In the genomic region with DNA sequence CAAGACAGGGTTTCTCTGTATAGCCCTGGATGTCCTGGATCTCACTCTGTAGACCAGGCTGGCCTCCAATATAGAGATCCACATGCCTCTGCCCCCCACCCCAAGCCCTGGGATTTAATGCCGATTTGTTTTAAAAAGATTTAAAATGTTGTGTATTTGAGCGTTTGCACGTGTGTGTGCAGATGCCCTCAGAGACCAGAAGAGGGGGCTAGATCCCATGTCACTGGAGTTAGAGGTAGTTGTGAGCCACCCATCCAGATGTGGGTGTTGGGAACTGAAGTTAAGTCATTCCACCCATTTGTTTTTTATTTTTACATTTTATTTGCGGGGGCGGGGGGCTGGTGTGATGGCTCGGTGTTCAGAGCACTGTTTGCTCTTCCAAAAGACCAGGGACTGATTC, we compare ENCODE assay signal across 28 mouse cellular contexts. TPM values are rescaled to one million over a fixed set of nuclear protein-coding genes. Genes with fewer than 3 reads are reported as not detected.
A peak's percentile ranks its signal among the peaks of the same experiment; 100 is the strongest.
DNase-seq lines count a peak whose midpoint lies in the region; ATAC-seq and TF ChIP-seq lines count a peak whose summit lies in the region.
"Had no signal": no experiment of that assay in that cellular context is flagged by ENCODE, and none has a peak within 500 bp of the region (broad histone marks: within the 10 kb centered on the region; RNA-seq: fewer than 3 reads in every experiment).

No protein-coding gene starts in this region.

- no peak overlapping the region for H3K27ac ChIP-seq in forebrain, embryonic 11.5 days (ENCODE audit: low read depth, low read length)
- H3K27ac ChIP-seq in forebrain, embryonic 13.5 days, result no peak overlapping the region
- no peak overlapping the region for H3K27ac ChIP-seq in liver, embryonic 14.5 days
- no peak overlapping the region for H3K27ac ChIP-seq in liver, embryonic 11.5 days (ENCODE audit: low read depth, low read length)
- no peak overlapping the region for H3K27ac ChIP-seq in testis, adult 2 months (ENCODE audit: control insufficient read depth, insufficient read depth, low read depth, low read length)
- no peak overlapping the region for H3K27ac ChIP-seq in embryonic facial prominence, embryonic 10.5 days (replicated peaks)
- H3K27ac ChIP-seq in left cerebral cortex, adult 2 months, result no peak overlapping the region
- H3K27ac ChIP-seq: embryonic facial prominence, embryonic 13.5 days; intestine, embryonic 15.5 days; kidney, embryonic 15.5 days; limb, embryonic 10.5 days; midbrain, embryonic 12.5 days had no signal

- peak; percentile 35 for DNase-seq in forebrain, embryonic 11.5 days (ENCODE audit: low spot score)
- DNase-seq in liver, embryonic 14.5 days (ENCODE audit: low read depth in 3 of 3, low spot score in 3 of 3), result no peak
- no peak for DNase-seq in liver, embryonic 11.5 days (ENCODE audit: low spot score)
- DNase-seq in testis, postnatal 14 days (ENCODE audit: low spot score), result no peak
- no peak for DNase-seq in embryonic facial prominence, embryonic 10.5 days (ENCODE audit: low spot score)
- no peak for DNase-seq in left cerebral cortex, adult 2 months (ENCODE audit: extremely low spot score in 1 of 2, low spot score in 2 of 2)
- DNase-seq: gastrocnemius, postnatal 25 days; heart, adult 18-20 months; heart, postnatal 10 days; right cerebral cortex, postnatal 14 days had no signal

- peaks cover 10% of the 10 kb centered on the region; the same call in 1 of the 2 replicates for H3K4me1 ChIP-seq in forebrain, embryonic 11.5 days (replicated peaks; ENCODE audit: control insufficient read depth, insufficient read depth, low read length)
- peaks cover 21% of the 10 kb centered on the region for H3K4me1 ChIP-seq in forebrain, embryonic 13.5 days
- H3K4me1 ChIP-seq in liver, embryonic 14.5 days (replicated peaks; ENCODE audit: control insufficient read depth in 2 of 2, insufficient read depth in 2 of 2, low read length in 1 of 2), result peaks cover 8 to 20% of the 10 kb centered on the region in 2 experiments
- H3K4me1 ChIP-seq in liver, embryonic 11.5 days (replicated peaks; ENCODE audit: control insufficient read depth, insufficient read depth, low read length), result peaks cover 24% of the 10 kb centered on the region
- peaks cover 28% of the 10 kb centered on the region for H3K4me1 ChIP-seq in testis, adult 2 months (ENCODE audit: control insufficient read depth, insufficient read depth, low read length)
- peaks cover 25% of the 10 kb centered on the region for H3K4me1 ChIP-seq in embryonic facial prominence, embryonic 10.5 days

- no peaks in the 10 kb centered on the region for H3K9me3 ChIP-seq in forebrain, embryonic 11.5 days (ENCODE audit: control insufficient read depth, low read length)
- no peaks in the 10 kb centered on the region for H3K9me3 ChIP-seq in forebrain, embryonic 13.5 days (replicated peaks)
- no peaks in the 10 kb centered on the region for H3K9me3 ChIP-seq in liver, embryonic 14.5 days (ENCODE audit: control insufficient read depth, low read length)
- no peaks in the 10 kb centered on the region for H3K9me3 ChIP-seq in liver, embryonic 11.5 days (ENCODE audit: control insufficient read depth, low read length)
- no peaks in the 10 kb centered on the region for H3K9me3 ChIP-seq in embryonic facial prominence, embryonic 10.5 days
- H3K9me3 ChIP-seq: embryonic facial prominence, embryonic 13.5 days; forebrain, embryonic 15.5 days; heart, embryonic 12.5 days; intestine, embryonic 15.5 days; kidney, embryonic 15.5 days; limb, embryonic 10.5 days; midbrain, embryonic 12.5 days had no signal

- ATAC-seq in forebrain, embryonic 11.5 days (replicated peaks; ENCODE audit: low FRiP score), result no peak
- no peak for ATAC-seq in forebrain, embryonic 13.5 days
- no peak for ATAC-seq in liver, embryonic 14.5 days (ENCODE audit: insufficient read depth)
- ATAC-seq in liver, embryonic 11.5 days (replicated peaks; ENCODE audit: low FRiP score), result no peak
- ATAC-seq: forebrain, embryonic 15.5 days; hindbrain, embryonic 16.5 days; intestine, embryonic 15.5 days had no signal

- peaks cover 7% of the 10 kb centered on the region; the same call in 1 of the 2 replicates for H3K36me3 ChIP-seq in forebrain, embryonic 11.5 days (ENCODE audit: control insufficient read depth, insufficient read depth, low read length)
- H3K36me3 ChIP-seq in forebrain, embryonic 13.5 days (ENCODE audit: poor library complexity, severe bottlenecking), result peaks cover 17% of the 10 kb centered on the region
- H3K36me3 ChIP-seq in liver, embryonic 14.5 days (replicated peaks; ENCODE audit: control insufficient read depth, insufficient read depth, low read depth), result 0 out of 2 replicates have a peak, but pooled peaks cover 2% of the 10 kb centered on the region
- peaks cover 10% of the 10 kb centered on the region; the same call in 1 of the 2 replicates for H3K36me3 ChIP-seq in liver, embryonic 11.5 days (ENCODE audit: control insufficient read depth, insufficient read depth, low read length)
- H3K36me3 ChIP-seq in testis, adult 2 months (ENCODE audit: control insufficient read depth, insufficient read depth, low read length), result no peaks in the 10 kb centered on the region
- peaks cover 20% of the 10 kb centered on the region for H3K36me3 ChIP-seq in embryonic facial prominence, embryonic 10.5 days (replicated peaks)

- no peak for TF ChIP-seq POLR2A in testis, adult 2 months (IDR thresholded peaks at IDR 0.05; ENCODE audit: control insufficient read depth, low read depth, low read length)

- intact Hi-C loops in left cerebral cortex, adult 2 months (cut with DNase I), result no loop called here

- WGBS in forebrain, embryonic 11.5 days, result 94% methylated on average over 6 of the region's 6 CpGs
- 95% methylated on average over 6 of the region's 6 CpGs for WGBS in forebrain, embryonic 13.5 days
- 79% methylated on average over 6 of the region's 6 CpGs for WGBS in liver, embryonic 14.5 days (ENCODE audit: insufficient replicate concordance)
- 93% methylated on average over 6 of the region's 6 CpGs for WGBS in liver, embryonic 11.5 days
- 94% methylated on average over 6 of the region's 6 CpGs for WGBS in embryonic facial prominence, embryonic 10.5 days

- no peak overlapping the region for H3K9ac ChIP-seq in forebrain, embryonic 11.5 days (ENCODE audit: low read length)
- H3K9ac ChIP-seq in forebrain, embryonic 13.5 days, result no peak overlapping the region
- no peak overlapping the region for H3K9ac ChIP-seq in liver, embryonic 14.5 days (replicated peaks)
- H3K9ac ChIP-seq in liver, embryonic 11.5 days (ENCODE audit: low read depth, low read length), result no peak overlapping the region
- H3K9ac ChIP-seq: embryonic facial prominence, embryonic 13.5 days; forebrain, embryonic 15.5 days; heart, embryonic 12.5 days; intestine, embryonic 15.5 days; kidney, embryonic 15.5 days; midbrain, embryonic 12.5 days had no signal

- H3K4me2 ChIP-seq in forebrain, embryonic 11.5 days (ENCODE audit: low read depth, low read length, severe bottlenecking), result no peak overlapping the region
- H3K4me2 ChIP-seq in forebrain, embryonic 13.5 days, result no peak overlapping the region
- no peak overlapping the region for H3K4me2 ChIP-seq in liver, embryonic 14.5 days (ENCODE audit: low read depth)
- no peak overlapping the region for H3K4me2 ChIP-seq in liver, embryonic 11.5 days

- peak; percentile 35; the same call in 1 of the 2 replicates for TF ChIP-seq CTCF in liver, embryonic 14.5 days (IDR thresholded peaks at IDR 0.05; ENCODE audit: low read depth)
- TF ChIP-seq CTCF in testis, adult 2 months (IDR thresholded peaks at IDR 0.05; ENCODE audit: control insufficient read depth, insufficient read depth, insufficient replicate concordance, low read depth, low read length), result no peak
- TF ChIP-seq CTCF in left cerebral cortex, adult 2 months (IDR thresholded peaks at IDR 0.05), result no peak; the same call in none of the 2 replicates

- no peak overlapping the region for H3K4me3 ChIP-seq in forebrain, embryonic 11.5 days (ENCODE audit: low read depth, low read length)
- no peak overlapping the region for H3K4me3 ChIP-seq in forebrain, embryonic 13.5 days
- H3K4me3 ChIP-seq in liver, embryonic 14.5 days (ENCODE audit: insufficient read depth in 1 of 2, low read depth in 2 of 2, low read length in 2 of 2), result no peak overlapping the region
- no peak overlapping the region for H3K4me3 ChIP-seq in liver, embryonic 11.5 days (ENCODE audit: low read depth, low read length)
- H3K4me3 ChIP-seq in testis, adult 2 months (ENCODE audit: control insufficient read depth, low read depth, low read length), result peak overlapping the region; percentile 93; the same call in 1 of the 2 replicates
- peak overlapping the region; percentile 99; the same call in 1 of the 2 replicates for H3K4me3 ChIP-seq in embryonic facial prominence, embryonic 10.5 days
- H3K4me3 ChIP-seq in left cerebral cortex, adult 2 months, result no peak overlapping the region
- H3K4me3 ChIP-seq: embryonic facial prominence, embryonic 13.5 days; intestine, embryonic 15.5 days; midbrain, embryonic 12.5 days had no signal

- TF ChIP-seq EP300 in liver, embryonic 14.5 days (IDR thresholded peaks at IDR 0.05; ENCODE audit: low read depth), result no peak

- H3K27me3 ChIP-seq in forebrain, embryonic 11.5 days (ENCODE audit: control insufficient read depth, insufficient read depth, low read length), result no peaks in the 10 kb centered on the region
- no peaks in the 10 kb centered on the region for H3K27me3 ChIP-seq in forebrain, embryonic 13.5 days
- peaks cover 2% of the 10 kb centered on the region; the same call in 1 of the 2 replicates for H3K27me3 ChIP-seq in liver, embryonic 14.5 days (ENCODE audit: control insufficient read depth, insufficient read depth, low read length)
- H3K27me3 ChIP-seq in liver, embryonic 11.5 days (replicated peaks; ENCODE audit: control insufficient read depth, insufficient read depth, low read length), result 0 out of 2 replicates have a peak, but pooled peaks cover under 1% of the 10 kb centered on the region
- H3K27me3 ChIP-seq in testis, adult 2 months (ENCODE audit: control insufficient read depth, insufficient read depth, low read length), result no peaks in the 10 kb centered on the region
- no peaks in the 10 kb centered on the region for H3K27me3 ChIP-seq in embryonic facial prominence, embryonic 10.5 days (replicated peaks; ENCODE audit: low read depth, poor library complexity, severe bottlenecking)
- H3K27me3 ChIP-seq: embryonic facial prominence, embryonic 13.5 days; forebrain, embryonic 15.5 days; heart, embryonic 12.5 days; intestine, embryonic 15.5 days; kidney, embryonic 15.5 days had no signal

RNA-seq across cellular contexts. Expression of a gene that starts 1.5 kb away (rescaled TPM):
- 20.9 and 25.4 TPM in 2 replicates for polyA plus RNA-seq in forebrain, embryonic 11.5 days (2014; fragmentation: Nextera tagmentation; extraction: Ambion mirVana)
- polyA plus RNA-seq in forebrain, embryonic 13.5 days (2015; fragmentation: Nextera tagmentation; extraction: Ambion mirVana), result 20.6 and 22.6 TPM in 2 replicates
- polyA plus RNA-seq in liver, embryonic 14.5 days (2012; rRNA removed), result 18.1 and 20.2 TPM in 2 replicates
- 3.5 and 3.7 TPM in 2 replicates for polyA plus RNA-seq in liver, embryonic 14.5 days (2014; fragmentation: Nextera tagmentation; extraction: Ambion mirVana)
- polyA plus RNA-seq in liver, embryonic 11.5 days (2014; fragmentation: Nextera tagmentation; extraction: Ambion mirVana), result 10.2 and 12.8 TPM in 2 replicates
- 83.7 and 92.1 TPM in 2 replicates for polyA plus RNA-seq in testis, adult 2 months (2012; rRNA removed)
- polyA plus RNA-seq in embryonic facial prominence, embryonic 10.5 days (2016; fragmentation: Nextera tagmentation; extraction: Ambion mirVana), result 16.8 and 18.0 TPM in 2 replicates
- total RNA-seq in left cerebral cortex, adult 2 months (2021), result 100 to 1,000 TPM; 141 to 143 TPM

RNA-seq across cellular contexts. Expression of a gene that starts 9.2 kb away (rescaled TPM):
- 12.4 and 13.8 TPM in 2 replicates for polyA plus RNA-seq in forebrain, embryonic 11.5 days (2014; fragmentation: Nextera tagmentation; extraction: Ambion mirVana)
- 8.3 and 9.4 TPM in 2 replicates for polyA plus RNA-seq in forebrain, embryonic 13.5 days (2015; fragmentation: Nextera tagmentation; extraction: Ambion mirVana)
- polyA plus RNA-seq in liver, embryonic 14.5 days (2012; rRNA removed), result 17.9 and 20.7 TPM in 2 replicates
- 8.3 and 10.6 TPM in 2 replicates for polyA plus RNA-seq in liver, embryonic 14.5 days (2014; fragmentation: Nextera tagmentation; extraction: Ambion mirVana)
- 12.4 and 13.9 TPM in 2 replicates for polyA plus RNA-seq in liver, embryonic 11.5 days (2014; fragmentation: Nextera tagmentation; extraction: Ambion mirVana)
- 75.3 and 91.2 TPM in 2 replicates for polyA plus RNA-seq in testis, adult 2 months (2012; rRNA removed)
- 7.0 and 9.1 TPM in 2 replicates for polyA plus RNA-seq in embryonic facial prominence, embryonic 10.5 days (2016; fragmentation: Nextera tagmentation; extraction: Ambion mirVana)
- total RNA-seq in left cerebral cortex, adult 2 months (2021), result 10 to 100 TPM; 35.2 to 50.4 TPM
- total RNA-seq: monocyte, adult 5-6 weeks had no signal

RNA-seq across cellular contexts. Expression of a gene that starts 19.9 kb away (rescaled TPM):
- polyA plus RNA-seq in forebrain, embryonic 11.5 days (2014; fragmentation: Nextera tagmentation; extraction: Ambion mirVana), result 9.9 and 10.8 TPM in 2 replicates
- 3.5 and 4.1 TPM in 2 replicates for polyA plus RNA-seq in forebrain, embryonic 13.5 days (2015; fragmentation: Nextera tagmentation; extraction: Ambion mirVana)
- polyA plus RNA-seq in liver, embryonic 14.5 days (2012; rRNA removed), result 3.3 and 4.3 TPM in 2 replicates
- 0.60 and 1.3 TPM in 2 replicates for polyA plus RNA-seq in liver, embryonic 14.5 days (2014; fragmentation: Nextera tagmentation; extraction: Ambion mirVana)
- 3.7 and 4.3 TPM in 2 replicates for polyA plus RNA-seq in liver, embryonic 11.5 days (2014; fragmentation: Nextera tagmentation; extraction: Ambion mirVana)
- polyA plus RNA-seq in testis, adult 2 months (2012; rRNA removed), result 3.3 and 3.5 TPM in 2 replicates
- polyA plus RNA-seq in embryonic facial prominence, embryonic 10.5 days (2016; fragmentation: Nextera tagmentation; extraction: Ambion mirVana), result 6.3 and 7.6 TPM in 2 replicates
- total RNA-seq in left cerebral cortex, adult 2 months (2021), result 1 to 10 TPM; 1.9 to 2.0 TPM
- total RNA-seq: monocyte, adult 5-6 weeks had no signal

RNA-seq across cellular contexts. Expression of a gene that starts 20.0 kb away (rescaled TPM):
- polyA plus RNA-seq in forebrain, embryonic 11.5 days (2014; fragmentation: Nextera tagmentation; extraction: Ambion mirVana), result not detected in 2 replicates
- polyA plus RNA-seq in forebrain, embryonic 13.5 days (2015; fragmentation: Nextera tagmentation; extraction: Ambion mirVana), result not detected in 2 replicates
- polyA plus RNA-seq in liver, embryonic 14.5 days (2012; rRNA removed), result not detected in 2 replicates
- polyA plus RNA-seq in liver, embryonic 14.5 days (2014; fragmentation: Nextera tagmentation; extraction: Ambion mirVana), result not detected in 2 replicates
- not detected in 2 replicates for polyA plus RNA-seq in liver, embryonic 11.5 days (2014; fragmentation: Nextera tagmentation; extraction: Ambion mirVana)
- 226 and 241 TPM in 2 replicates for polyA plus RNA-seq in testis, adult 2 months (2012; rRNA removed)
- not detected in 2 replicates for polyA plus RNA-seq in embryonic facial prominence, embryonic 10.5 days (2016; fragmentation: Nextera tagmentation; extraction: Ambion mirVana)
- under 1 TPM; 0.27 to 0.30 TPM for total RNA-seq in left cerebral cortex, adult 2 months (2021)
- total RNA-seq: gastrocnemius, postnatal 25 days; heart, adult 18-20 months; heart, postnatal 10 days; liver, adult 2 months; megakaryocyte progenitor cell, adult 5-6 weeks; monocyte, adult 5-6 weeks had no signal
- polyA plus RNA-seq: embryonic facial prominence, embryonic 13.5 days; erythroblast, embryonic 14.5 days; forebrain, embryonic 15.5 days; heart, embryonic 12.5 days; hindbrain, embryonic 10.5 days; intestine, embryonic 15.5 days; kidney, embryonic 15.5 days; limb, embryonic 10.5 days; liver, adult 2 months; lung, embryonic 16.5 days; midbrain, embryonic 12.5 days; neural tube, embryonic 11.5 days had no signal

RNA-seq across cellular contexts. Expression of a gene that starts 43.7 kb away (rescaled TPM):
- 1.2 and 1.4 TPM in 2 replicates for polyA plus RNA-seq in forebrain, embryonic 11.5 days (2014; fragmentation: Nextera tagmentation; extraction: Ambion mirVana)
- polyA plus RNA-seq in forebrain, embryonic 13.5 days (2015; fragmentation: Nextera tagmentation; extraction: Ambion mirVana), result 1.2 and 1.4 TPM in 2 replicates
- 0.14 and 0.25 TPM in 2 replicates for polyA plus RNA-seq in liver, embryonic 14.5 days (2012; rRNA removed)
- polyA plus RNA-seq in liver, embryonic 14.5 days (2014; fragmentation: Nextera tagmentation; extraction: Ambion mirVana), result 0.16 and 0.22 TPM in 2 replicates
- 1.2 and 1.9 TPM in 2 replicates for polyA plus RNA-seq in liver, embryonic 11.5 days (2014; fragmentation: Nextera tagmentation; extraction: Ambion mirVana)
- 13.2 and 16.4 TPM in 2 replicates for polyA plus RNA-seq in testis, adult 2 months (2012; rRNA removed)
- 0.99 and 1.9 TPM in 2 replicates for polyA plus RNA-seq in embryonic facial prominence, embryonic 10.5 days (2016; fragmentation: Nextera tagmentation; extraction: Ambion mirVana)
- total RNA-seq in left cerebral cortex, adult 2 months (2021), result under 1 TPM; 0.21 to 0.27 TPM
- total RNA-seq: gastrocnemius, postnatal 25 days; heart, adult 18-20 months; monocyte, adult 5-6 weeks had no signal
- polyA plus RNA-seq: erythroblast, embryonic 14.5 days; large intestine, adult 2 months had no signal

Comparison
In these comparisons a context has a peak if more than half of its experiments do, and no peak if none do; other contexts are left out.
1. H3K4me3 ChIP-seq: peak in testis, adult 2 months (single experiment) and embryonic facial prominence, embryonic 10.5 days (single experiment); none in forebrain, embryonic 11.5 days (single experiment), forebrain, embryonic 13.5 days (single experiment), liver, embryonic 14.5 days (0 of 2), liver, embryonic 11.5 days (single experiment) and left cerebral cortex, adult 2 months (single experiment).